Mouse (Mus musculus) heart, adult 2 months (tissue): ENCODE data around the gene Dstn.

Source experiments
- CTCF ChIP-seq: fragments of 200-600 bp; IDR thresholded peaks from 2 replicates; pipeline ENCODE4 v1.8.1; 2022; ENCODE audit warnings: antibody characterized with exemption, mild to moderate bottlenecking, moderate library complexity
- EP300 ChIP-seq: fragments of 200-500 bp; IDR thresholded peaks from 2 replicates; pipeline ENCODE4 v1.6.1; 2011; ENCODE audit warnings: low read depth, low read length, control low read depth; ENCODE audit not compliant: insufficient read depth
- POLR2A ChIP-seq: fragments of 200-500 bp; IDR thresholded peaks from 2 replicates; pipeline ENCODE4 v1.6.1; 2011; ENCODE audit warnings: mild to moderate bottlenecking, low read depth, low read length, control low read depth; ENCODE audit not compliant: insufficient read depth

- TF ChIP-seq CTCF (no peak), POLR2A (no peak), EP300 (no peak)
Observed at GRCm38 (mm10) chr2:143914221-143914620, 899 bp upstream of the Dstn start.
